Comparison of ENCODE assay signal across 27 mouse cellular contexts in the genomic region with DNA sequence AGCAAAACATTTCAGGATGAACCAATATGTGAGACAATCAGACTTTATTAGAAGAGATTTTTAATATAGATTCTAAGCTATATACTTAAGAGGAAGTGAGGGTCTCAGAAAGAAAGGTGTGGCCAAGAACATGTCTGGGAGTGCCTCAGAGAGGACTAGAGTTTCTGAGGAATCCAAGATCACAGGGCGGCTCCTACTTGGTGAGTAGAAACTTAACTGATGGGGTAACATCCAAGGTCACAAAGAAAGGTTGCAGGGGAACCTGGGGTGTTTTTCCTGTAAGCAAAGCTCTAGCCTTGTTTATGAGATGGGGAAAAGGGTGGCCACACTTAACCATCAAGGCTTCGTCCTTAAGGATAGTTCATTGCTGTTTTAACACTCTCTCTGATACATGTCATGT. TPM values are rescaled to one million over a fixed set of nuclear protein-coding genes. Genes with fewer than 3 reads are reported as not detected.
DNase-seq lines count a peak whose midpoint lies in the region; ATAC-seq and TF ChIP-seq lines count a peak whose summit lies in the region.
"Had no signal": no experiment of that assay in that cellular context is flagged by ENCODE, and none has a peak within 500 bp of the region (broad histone marks: within the 10 kb centered on the region; RNA-seq: fewer than 3 reads in every experiment).

No protein-coding gene starts in this region.

- ATAC-seq in liver, postnatal 0 days = no peak
- ATAC-seq: CD4-positive, CD25-positive, alpha-beta regulatory T cell, adult 4 months; forebrain, embryonic 14.5 days; forebrain, embryonic 16.5 days had no signal

- no peak for TF ChIP-seq CTCF in layer of hippocampus, adult 2 months (conservative IDR thresholded peaks at IDR 0.05)
- no peak for TF ChIP-seq CTCF in liver, postnatal 0 days (IDR thresholded peaks at IDR 0.05; ENCODE audit: low read depth)

- 72% methylated on average over 2 of the region's 2 CpGs for WGBS in liver, postnatal 0 days (ENCODE audit: insufficient replicate concordance)

- DNase-seq in layer of hippocampus, adult 2 months (ENCODE audit: low spot score in 2 of 2) = no peak
- DNase-seq in layer of hippocampus, adult 18-20 months (ENCODE audit: low spot score in 2 of 2) = no peak
- DNase-seq in A20 (ENCODE audit: low read depth, low spot score) = peak; percentile 11
- peak; percentile 19 for DNase-seq in ES-CJ7 (ENCODE audit: low read depth, low spot score)
- peak; percentile 24 for DNase-seq in MEL-GATA-1-ER (ENCODE audit: extremely low read depth, low read depth)
- DNase-seq in ovary, postnatal 10 days (ENCODE audit: low spot score) = no peak
- DNase-seq in cerebellum, postnatal 25 days = no peak
- DNase-seq in liver, postnatal 0 days = no peak
- DNase-seq: adrenal gland, adult 2 months; adrenal gland, postnatal 10 days; adrenal gland, postnatal 25 days; B cell, adult 2 months; cerebellum, adult 11 months; cerebellum, adult 2 months; cerebellum, adult 9-10 months; cerebellum, postnatal 10 days; cerebellum, postnatal 36 days; embryo, embryonic 11 days had no signal

- no peaks in the 10 kb centered on the region for H3K27me3 ChIP-seq in liver, postnatal 0 days (ENCODE audit: insufficient read depth, low read length)
- H3K27me3 ChIP-seq: CH12.LX; embryonic facial prominence, embryonic 13.5 days; embryonic facial prominence, embryonic 15.5 days; forebrain, embryonic 12.5 days had no signal

- H3K4me3 ChIP-seq in layer of hippocampus, adult 2 months = no peak overlapping the region
- H3K4me3 ChIP-seq in liver, postnatal 0 days (ENCODE audit: low read depth, low read length) = no peak overlapping the region
- H3K4me3 ChIP-seq: embryonic facial prominence, embryonic 13.5 days; embryonic facial prominence, embryonic 15.5 days; erythroblast, embryonic 14.5 days; forebrain, embryonic 12.5 days had no signal

- no peak overlapping the region for H3K9ac ChIP-seq in liver, postnatal 0 days (replicated peaks)
- H3K9ac ChIP-seq: embryonic facial prominence, embryonic 13.5 days; embryonic facial prominence, embryonic 15.5 days; forebrain, embryonic 12.5 days had no signal

- peak overlapping the region; percentile 99 for H3K27ac ChIP-seq in layer of hippocampus, adult 2 months
- H3K27ac ChIP-seq in liver, postnatal 0 days (ENCODE audit: low read depth) = no peak overlapping the region
- H3K27ac ChIP-seq: embryonic facial prominence, embryonic 13.5 days; embryonic facial prominence, embryonic 15.5 days; forebrain, embryonic 10.5 days; forebrain, embryonic 12.5 days had no signal

- TF ChIP-seq EP300 in liver, postnatal 0 days (IDR thresholded peaks at IDR 0.05; ENCODE audit: low read depth) = no peak

- no peak overlapping the region for H3K4me2 ChIP-seq in liver, postnatal 0 days (ENCODE audit: low read depth, low read length)
- H3K4me2 ChIP-seq: embryonic facial prominence, embryonic 13.5 days; embryonic facial prominence, embryonic 15.5 days; forebrain, embryonic 12.5 days had no signal

- H3K9me3 ChIP-seq in liver, postnatal 0 days (ENCODE audit: low read length) = no peaks in the 10 kb centered on the region
- H3K9me3 ChIP-seq: embryonic facial prominence, embryonic 13.5 days; embryonic facial prominence, embryonic 15.5 days; forebrain, embryonic 10.5 days; forebrain, embryonic 12.5 days had no signal

- H3K4me1 ChIP-seq in liver, postnatal 0 days (ENCODE audit: insufficient read depth) = peaks cover 2% of the 10 kb centered on the region; the same call in 1 of the 2 replicates

- H3K36me3 ChIP-seq in liver, postnatal 0 days (replicated peaks; ENCODE audit: insufficient read depth, low read length) = no peaks in the 10 kb centered on the region
- H3K36me3 ChIP-seq: embryonic facial prominence, embryonic 13.5 days; embryonic facial prominence, embryonic 15.5 days; forebrain, embryonic 12.5 days had no signal

RNA-seq across cellular contexts. Expression of gene Rab11a, which starts 1.4 kb away (rescaled TPM):
- 100 to 1,000 TPM; 218 to 232 TPM for total RNA-seq in layer of hippocampus, adult 2 months (2021)
- total RNA-seq in layer of hippocampus, adult 18-20 months (2021) = 100 to 1,000 TPM; 208 to 222 TPM
- 331 and 349 TPM in 2 replicates for polyA plus RNA-seq in liver, postnatal 0 days (2015; fragmentation: Nextera tagmentation; extraction: Ambion mirVana)

Comparison
In these comparisons a context has a peak if more than half of its experiments do, and no peak if none do; other contexts are left out.
1. DNase-seq: peak in A20 (single experiment), ES-CJ7 (single experiment) and MEL-GATA-1-ER (single experiment); none in layer of hippocampus, adult 2 months (0 of 2), layer of hippocampus, adult 18-20 months (0 of 2), ovary, postnatal 10 days (single experiment), cerebellum, postnatal 25 days (0 of 2) and liver, postnatal 0 days (single experiment).